Mouse (Mus musculus) hindbrain, embryonic 11.5 days (tissue): ENCODE measurements around the gene Il12rb1. TPM values are rescaled to one million over a fixed set of nuclear protein-coding genes. Genes with fewer than 3 reads are reported as not detected.

Experiments used
- ATAC-seq: fragments of 200-750 bp; cut with Nextera tagmentation; 2 replicates; pipeline ENCODE4 v1.8.0; 2017; ENCODE audit warnings: mild to moderate bottlenecking, moderate TSS enrichment, moderate library complexity; ENCODE audit not compliant: low FRiP score
- DNase-seq: peaks from one replicate; pipeline ENCODE4 v3.0.0-alpha.2; 2015; ENCODE audit warnings: low spot score
- H3K27ac ChIP-seq: fragments of 300-500 bp; sonication (generic); 2 replicates; pipeline ENCODE4 v1.5.1; 2014; ENCODE audit warnings: mild to moderate bottlenecking, low read depth, low read length
- H3K27me3 ChIP-seq: fragments of 300-500 bp; sonication (generic); 2 replicates; pipeline ENCODE4 v1.6.1; 2014; ENCODE audit warnings: mild to moderate bottlenecking, low read length, moderate library complexity, mixed read lengths; ENCODE audit not compliant: control insufficient read depth, insufficient read depth
- H3K36me3 ChIP-seq: fragments of 300-500 bp; sonication (generic); 2 replicates; pipeline ENCODE4 v1.6.1; 2014; ENCODE audit warnings: mild to moderate bottlenecking, low read length, moderate library complexity, mixed read lengths; ENCODE audit not compliant: control insufficient read depth, insufficient read depth
- H3K4me1 ChIP-seq: fragments of 300-500 bp; sonication (generic); replicated peaks from 2 replicates; pipeline ENCODE4 v1.6.1; 2014; ENCODE audit warnings: low read length, mixed read lengths; ENCODE audit not compliant: control insufficient read depth, insufficient read depth
- H3K4me2 ChIP-seq: fragments of 300-500 bp; sonication (generic); replicated peaks from 2 replicates; pipeline ENCODE4 v1.6.1; 2014; ENCODE audit warnings: mild to moderate bottlenecking, low read depth, low read length
- H3K4me3 ChIP-seq: fragments of 300-500 bp; sonication (generic); 2 replicates; pipeline ENCODE4 v1.5.1; 2014; ENCODE audit warnings: low read depth, low read length
- H3K9ac ChIP-seq: fragments of 300-500 bp; sonication (generic); 2 replicates; pipeline ENCODE4 v1.6.1; 2014; ENCODE audit warnings: low read depth, low read length
- H3K9me3 ChIP-seq: fragments of 300-500 bp; sonication (generic); 2 replicates; pipeline ENCODE4 v1.6.1; 2016; ENCODE audit warnings: low read length; ENCODE audit not compliant: control insufficient read depth
- WGBS: fragments of 180-500 bp; shearing (Covaris S2); extraction: QIAGEN DNeasy Blood & Tissue Kit; methylation state at CpG from one replicate; pipeline ENCODE4 v1.1.7; 2014; 5-methylcytosine and 5-hydroxymethylcytosine counted together
- polyA plus RNA-seq: library from polyadenylated mRNA; unstranded; fragments of >200 nt; fragmentation: Nextera tagmentation; extraction: Ambion mirVana; gene quantifications from 2 replicates; pipeline ENCODE4 v1.2.1, GENCODE M21; 2014

The Il12rb1 gene
- polyA plus RNA-seq, 1 experiment from 2014 or later = 0.08 TPM

GRCm38 (mm10) chr8:70843214-70843773 is 35.0 kb downstream of the Il12rb1 start:
- 85% methylated on average over 5 of the region's 5 CpGs for WGBS
- H3K27ac ChIP-seq = no peak overlapping the region
- DNase-seq = no peak
- H3K9ac ChIP-seq = no peak overlapping the region
- H3K36me3 ChIP-seq = no peaks in the 10 kb centered on the region
- no peak for ATAC-seq
- no peak overlapping the region for H3K4me2 ChIP-seq
- peaks cover 5% of the 10 kb centered on the region; the same call in 1 of the 2 replicates for H3K4me1 ChIP-seq
- H3K4me3 ChIP-seq = no peak overlapping the region
- no peaks in the 10 kb centered on the region for H3K9me3 ChIP-seq
- H3K27me3 ChIP-seq = no peaks in the 10 kb centered on the region

GRCm38 (mm10) chr8:70843941-70844340 is 35.7 kb downstream of the Il12rb1 start:
- DNase-seq (no peak), ATAC-seq (no peak)
- H3K27me3 ChIP-seq = no peaks in the 10 kb centered on the region
- no peaks in the 10 kb centered on the region for H3K9me3 ChIP-seq
- peaks cover 2% of the 10 kb centered on the region; the same call in 1 of the 2 replicates for H3K4me1 ChIP-seq
- no peak overlapping the region for H3K4me3 ChIP-seq
- no peak overlapping the region for H3K27ac ChIP-seq
- no peak overlapping the region for H3K9ac ChIP-seq
- 89% methylated on average over 8 of the region's 8 CpGs for WGBS
- H3K4me2 ChIP-seq = no peak overlapping the region
- no peaks in the 10 kb centered on the region for H3K36me3 ChIP-seq

DNA sequence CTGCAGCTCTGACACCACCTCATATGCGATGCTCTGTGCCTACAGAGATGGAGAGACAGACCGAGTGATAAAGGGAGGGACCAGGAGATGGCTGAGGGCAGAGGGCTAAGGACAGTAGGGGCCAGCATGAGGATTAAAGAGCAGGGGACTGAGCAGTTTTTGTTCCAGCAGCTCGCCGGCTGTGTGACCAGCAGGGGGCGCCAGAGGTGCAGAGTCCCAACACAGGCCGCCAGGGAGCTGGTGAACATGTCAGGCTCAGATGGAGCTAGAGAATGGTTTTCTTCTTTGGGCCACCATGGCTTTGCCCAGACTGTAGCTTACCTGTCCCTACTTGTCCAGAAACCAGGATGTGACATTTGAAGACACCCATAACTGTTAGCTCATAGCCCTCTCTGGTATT is 36.3 kb downstream of the Il12rb1 start:
- Histone ChIP-seq H3K27ac (no peak overlapping the region), H3K4me3 (no peak overlapping the region), H3K4me2 (no peak overlapping the region), H3K36me3 (no peaks in the 10 kb centered on the region), H3K4me1 (peaks cover 2% of the 10 kb centered on the region; the same call in 1 of the 2 replicates), H3K9ac (peak overlapping the region; percentile 19; the same call in 1 of the 2 replicates), H3K27me3 (no peaks in the 10 kb centered on the region), H3K9me3 (no peaks in the 10 kb centered on the region)
- WGBS = 4% methylated on average over 6 of the region's 6 CpGs
- DNase-seq = peak; percentile 94
- ATAC-seq = peak; percentile 6; the same call in 1 of the 2 replicates

- no peaks in the 10 kb centered on the region for H3K9me3 ChIP-seq
- no peak overlapping the region for H3K4me2 ChIP-seq
- ATAC-seq = no peak
- H3K9ac ChIP-seq = no peak overlapping the region
- no peaks in the 10 kb centered on the region for H3K27me3 ChIP-seq
- no peak overlapping the region for H3K4me3 ChIP-seq
- H3K4me1 ChIP-seq = peaks cover 2% of the 10 kb centered on the region; the same call in 1 of the 2 replicates
- 41% methylated on average over 5 of the region's 5 CpGs for WGBS
- no peaks in the 10 kb centered on the region for H3K36me3 ChIP-seq
- H3K27ac ChIP-seq = 0 out of 2 replicates have a peak overlapping the region, but pooled peaks have one; percentile 1
- DNase-seq = no peak
Measured at GRCm38 (mm10) chr8:70845108-70845507, 36.9 kb downstream of the Il12rb1 start.

- Histone ChIP-seq H3K4me3 (no peak overlapping the region), H3K4me2 (no peak overlapping the region), H3K27me3 (no peaks in the 10 kb centered on the region), H3K9ac (no peak overlapping the region), H3K36me3 (no peaks in the 10 kb centered on the region), H3K4me1 (no peaks in the 10 kb centered on the region; the same call in 1 of the 2 replicates), H3K9me3 (no peaks in the 10 kb centered on the region), H3K27ac (no peak overlapping the region)
- no peak for ATAC-seq
- 53% methylated on average over 15 of the region's 15 CpGs for WGBS
- DNase-seq = no peak
Measured at GRCm38 (mm10) chr8:70846371-70847154, 38.3 kb downstream of the Il12rb1 start.

DNA sequence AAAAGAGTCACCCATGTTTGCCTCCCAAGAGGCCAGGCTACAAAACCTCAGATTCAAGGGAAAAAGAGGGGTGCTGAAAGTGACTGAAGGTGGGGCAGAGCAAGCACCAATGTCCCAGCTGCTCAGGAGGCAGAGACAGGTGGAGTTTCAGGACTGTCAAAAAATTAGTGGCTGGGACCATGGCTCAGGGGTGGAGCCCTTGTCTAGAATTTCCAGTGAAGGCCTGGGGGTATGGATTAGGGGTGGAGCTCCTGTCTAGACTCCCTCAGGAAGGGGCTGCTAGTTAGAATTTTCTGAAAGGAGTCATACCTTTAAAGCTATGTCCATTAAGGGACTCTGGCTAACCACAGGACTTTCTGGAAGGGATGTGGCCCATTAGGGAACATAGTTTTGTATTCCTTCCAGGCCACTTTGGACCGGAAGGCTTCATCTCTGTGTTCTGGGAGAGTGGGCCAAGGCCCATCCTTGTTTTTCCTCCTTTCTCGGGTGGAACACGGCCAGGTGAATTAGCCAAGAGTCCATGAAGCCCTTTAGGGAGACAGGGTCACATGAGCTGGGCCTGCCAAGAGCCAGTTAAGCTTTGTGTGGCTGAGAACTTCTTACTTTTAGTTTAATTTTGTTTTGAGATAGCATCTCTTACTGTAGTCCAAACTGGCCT is 41.2 kb downstream of the Il12rb1 start:
- H3K27me3 ChIP-seq = no peaks in the 10 kb centered on the region
- no peak overlapping the region for H3K4me3 ChIP-seq
- no peak overlapping the region for H3K27ac ChIP-seq
- H3K4me1 ChIP-seq = no peaks in the 10 kb centered on the region
- H3K9me3 ChIP-seq = no peaks in the 10 kb centered on the region
- H3K4me2 ChIP-seq = no peak overlapping the region
- 87% methylated on average over 3 of the region's 3 CpGs for WGBS
- ATAC-seq (no peak), DNase-seq (no peak)
- H3K36me3 ChIP-seq = no peaks in the 10 kb centered on the region
- no peak overlapping the region for H3K9ac ChIP-seq

- H3K4me3 ChIP-seq = no peak overlapping the region
- H3K9me3 ChIP-seq = no peaks in the 10 kb centered on the region
- no peaks in the 10 kb centered on the region for H3K36me3 ChIP-seq
- H3K4me1 ChIP-seq = no peaks in the 10 kb centered on the region
- H3K4me2 ChIP-seq = no peak overlapping the region
- no peak overlapping the region for H3K27ac ChIP-seq
- H3K27me3 ChIP-seq = no peaks in the 10 kb centered on the region
- DNase-seq = no peak
- no peak overlapping the region for H3K9ac ChIP-seq
- 80% methylated on average over 7 of the region's 7 CpGs for WGBS
- ATAC-seq = no peak
Measured at GRCm38 (mm10) chr8:70850132-70850845, 42.0 kb downstream of the Il12rb1 start.

- Histone ChIP-seq H3K4me1 (no peaks in the 10 kb centered on the region), H3K36me3 (no peaks in the 10 kb centered on the region), H3K4me2 (no peak overlapping the region), H3K9ac (no peak overlapping the region), H3K4me3 (no peak overlapping the region), H3K27ac (no peak overlapping the region), H3K27me3 (no peaks in the 10 kb centered on the region), H3K9me3 (no peaks in the 10 kb centered on the region)
- no peak for ATAC-seq
- 72% methylated on average over 4 of the region's 4 CpGs for WGBS
- DNase-seq = no peak
Measured at GRCm38 (mm10) chr8:70850947-70851346, 42.7 kb downstream of the Il12rb1 start.
